Comparison of ENCODE assay signal across 7 mouse cellular contexts in the genomic region with DNA sequence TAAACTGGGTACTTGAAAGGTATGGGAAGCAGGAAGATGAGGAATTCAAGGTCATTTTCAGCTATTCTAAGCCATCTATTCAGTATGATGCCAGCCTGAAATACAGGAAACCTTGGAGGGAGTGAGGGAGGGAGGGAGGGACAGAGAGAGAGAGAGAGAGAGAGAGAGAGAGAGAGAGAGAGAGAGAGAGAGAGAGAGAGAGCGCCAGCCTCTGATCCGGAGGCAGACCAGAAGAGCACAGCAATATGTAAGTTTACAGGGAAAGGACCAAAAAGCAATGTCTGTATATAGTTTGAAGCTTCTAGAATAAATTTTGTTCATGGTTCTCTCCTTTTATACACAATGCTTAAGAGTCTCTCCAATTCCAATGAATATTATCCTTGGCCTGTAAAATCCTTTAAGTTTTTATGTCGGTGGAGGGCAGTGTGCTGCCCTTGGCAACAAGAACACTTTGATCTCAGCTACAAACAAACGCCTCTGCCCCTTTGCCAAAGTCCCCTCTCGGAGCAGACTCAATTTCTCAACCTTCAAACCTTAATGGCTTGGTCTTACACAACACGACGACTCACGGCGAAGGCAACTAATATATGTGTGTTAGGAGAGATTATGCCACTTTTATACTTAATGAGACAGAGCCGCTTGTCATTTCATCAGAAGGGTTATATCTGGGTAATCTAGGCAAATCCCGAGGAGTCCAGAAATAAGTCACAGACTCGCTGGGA. TPM values are rescaled to one million over a fixed set of nuclear protein-coding genes. Genes with fewer than 3 reads are reported as not detected.
DNase-seq lines count a peak whose midpoint lies in the region; ATAC-seq and TF ChIP-seq lines count a peak whose summit lies in the region.

No protein-coding gene starts in this region.

- ATAC-seq in embryonic facial prominence, embryonic 13.5 days (ENCODE audit: insufficient number of reproducible peaks, insufficient read depth, low FRiP score, low TSS enrichment, low read depth): no peak
- ATAC-seq in hindbrain, embryonic 16.5 days: no peak; the same call in 1 of the 2 replicates
- no peak for ATAC-seq in liver, embryonic 14.5 days (ENCODE audit: insufficient read depth)
- ATAC-seq in stomach, embryonic 14.5 days (ENCODE audit: insufficient number of reproducible peaks, insufficient read depth, low FRiP score, low read depth): no peak

- H3K9me3 ChIP-seq in embryonic facial prominence, embryonic 13.5 days: no peaks in the 10 kb centered on the region
- no peaks in the 10 kb centered on the region for H3K9me3 ChIP-seq in hindbrain, embryonic 16.5 days (ENCODE audit: control insufficient read depth, low read length)
- no peaks in the 10 kb centered on the region for H3K9me3 ChIP-seq in liver, embryonic 14.5 days (ENCODE audit: control insufficient read depth, low read length)
- no peaks in the 10 kb centered on the region for H3K9me3 ChIP-seq in stomach, embryonic 14.5 days (ENCODE audit: control insufficient read depth, low read depth, low read length)

- peak overlapping the region; percentile 50 for H3K4me3 ChIP-seq in C2C12 (ENCODE audit: insufficient read depth, poor library complexity, severe bottlenecking)
- H3K4me3 ChIP-seq in embryonic facial prominence, embryonic 13.5 days: peak overlapping the region; percentile 54
- peak overlapping the region; percentile 52 for H3K4me3 ChIP-seq in hindbrain, embryonic 16.5 days (ENCODE audit: low read length)
- peak overlapping the region; percentile 69 to 95 for H3K4me3 ChIP-seq in liver, embryonic 14.5 days (ENCODE audit: insufficient read depth in 1 of 2, low read depth in 2 of 2, low read length in 2 of 2)
- H3K4me3 ChIP-seq in stomach, embryonic 14.5 days (ENCODE audit: low read depth, low read length): peak overlapping the region; percentile 42

- H3K9ac ChIP-seq in embryonic facial prominence, embryonic 13.5 days: peak overlapping the region; percentile 71
- H3K9ac ChIP-seq in hindbrain, embryonic 16.5 days (ENCODE audit: low read depth, low read length): peak overlapping the region; percentile 65
- H3K9ac ChIP-seq in liver, embryonic 14.5 days (replicated peaks): peak overlapping the region; percentile 71
- peak overlapping the region; percentile 42 for H3K9ac ChIP-seq in stomach, embryonic 14.5 days (replicated peaks; ENCODE audit: low read depth, low read length)

- H3K79me3 ChIP-seq in C2C12 (ENCODE audit: low read depth): peaks cover 24% of the 10 kb centered on the region

- DNase-seq in 3T3-L1 (ENCODE audit: low read depth, low spot score): peak; percentile 55
- peak in 1 of 3 experiments; percentile 22 for DNase-seq in liver, embryonic 14.5 days (ENCODE audit: low read depth in 3 of 3, low spot score in 3 of 3)
- no peak for DNase-seq in spleen, adult 18-20 months

- TF ChIP-seq EP300 in liver, embryonic 14.5 days (IDR thresholded peaks at IDR 0.05; ENCODE audit: low read depth): no peak

- WGBS in embryonic facial prominence, embryonic 13.5 days: 33% methylated on average over 12 of the region's 12 CpGs
- 23% methylated on average over 12 of the region's 12 CpGs for WGBS in hindbrain, embryonic 16.5 days
- 20% methylated on average over 12 of the region's 12 CpGs for WGBS in liver, embryonic 14.5 days (ENCODE audit: insufficient replicate concordance)
- WGBS in stomach, embryonic 14.5 days: 25% methylated on average over 12 of the region's 12 CpGs

- H3ac ChIP-seq in C2C12 (ENCODE audit: control insufficient read depth, insufficient read length, low read depth): peak overlapping the region; percentile 62

- no peaks in the 10 kb centered on the region for H3K27me3 ChIP-seq in C2C12 (ENCODE audit: control insufficient read depth, insufficient read depth, insufficient read length)
- H3K27me3 ChIP-seq in embryonic facial prominence, embryonic 13.5 days: no peaks in the 10 kb centered on the region
- no peaks in the 10 kb centered on the region for H3K27me3 ChIP-seq in hindbrain, embryonic 16.5 days (replicated peaks; ENCODE audit: control insufficient read depth, insufficient read depth, low read length)
- H3K27me3 ChIP-seq in liver, embryonic 14.5 days (ENCODE audit: control insufficient read depth, insufficient read depth, low read length): no peaks in the 10 kb centered on the region
- no peaks in the 10 kb centered on the region for H3K27me3 ChIP-seq in stomach, embryonic 14.5 days (ENCODE audit: control insufficient read depth, insufficient read depth, low read length)

- no peak overlapping the region for H3K27ac ChIP-seq in embryonic facial prominence, embryonic 13.5 days
- H3K27ac ChIP-seq in hindbrain, embryonic 16.5 days (ENCODE audit: low read depth, low read length): no peak overlapping the region
- H3K27ac ChIP-seq in liver, embryonic 14.5 days: peak overlapping the region; percentile 29; the same call in 1 of the 2 replicates
- no peak overlapping the region for H3K27ac ChIP-seq in stomach, embryonic 14.5 days (ENCODE audit: low read length)

- TF ChIP-seq CTCF in C2C12 (IDR thresholded peaks at IDR 0.05; ENCODE audit: control insufficient read depth, insufficient read depth, insufficient read length): no peak
- no peak for TF ChIP-seq CTCF in liver, embryonic 14.5 days (IDR thresholded peaks at IDR 0.05; ENCODE audit: low read depth)

- H3K36me3 ChIP-seq in C2C12 (ENCODE audit: control insufficient read depth, insufficient read depth): peaks cover 17% of the 10 kb centered on the region
- no peaks in the 10 kb centered on the region for H3K36me3 ChIP-seq in embryonic facial prominence, embryonic 13.5 days
- no peaks in the 10 kb centered on the region for H3K36me3 ChIP-seq in hindbrain, embryonic 16.5 days (ENCODE audit: control insufficient read depth, insufficient read depth, low read length)
- H3K36me3 ChIP-seq in liver, embryonic 14.5 days (replicated peaks; ENCODE audit: control insufficient read depth, insufficient read depth, low read depth): no peaks in the 10 kb centered on the region
- no peaks in the 10 kb centered on the region for H3K36me3 ChIP-seq in stomach, embryonic 14.5 days (ENCODE audit: control insufficient read depth, insufficient read depth, low read length)

- no peaks in the 10 kb centered on the region for H3K4me1 ChIP-seq in embryonic facial prominence, embryonic 13.5 days
- H3K4me1 ChIP-seq in hindbrain, embryonic 16.5 days (ENCODE audit: control insufficient read depth, insufficient read depth, low read depth, low read length): no peaks in the 10 kb centered on the region
- H3K4me1 ChIP-seq in liver, embryonic 14.5 days (replicated peaks; ENCODE audit: control insufficient read depth in 2 of 2, insufficient read depth in 2 of 2, low read length in 1 of 2): peaks cover 0 to 3% of the 10 kb centered on the region in 2 experiments; a peak in 3 of 4 replicates
- H3K4me1 ChIP-seq in stomach, embryonic 14.5 days (ENCODE audit: control insufficient read depth, insufficient read depth, low read length): no peaks in the 10 kb centered on the region

- H3K79me2 ChIP-seq in C2C12 (ENCODE audit: control insufficient read depth, insufficient read depth): peaks cover 40% of the 10 kb centered on the region

- peak overlapping the region; percentile 59 for H3K4me2 ChIP-seq in embryonic facial prominence, embryonic 13.5 days
- H3K4me2 ChIP-seq in hindbrain, embryonic 16.5 days (ENCODE audit: low read length): peak overlapping the region; percentile 62
- H3K4me2 ChIP-seq in liver, embryonic 14.5 days (ENCODE audit: low read depth): peak overlapping the region; percentile 74
- H3K4me2 ChIP-seq in stomach, embryonic 14.5 days (replicated peaks; ENCODE audit: low read depth, low read length): peak overlapping the region; percentile 47

TF ChIP-seq in C2C12, 6 proteins besides CTCF, POLR2A, EP300 and RAD21:
- TF ChIP-seq CEBPB (IDR thresholded peaks at IDR 0.05; ENCODE audit: low read depth) (no peak), MYOG (IDR thresholded peaks at IDR 0.05; ENCODE audit: control insufficient read depth, extremely low read depth, insufficient read length) (no peak), FOSL1 (IDR thresholded peaks at IDR 0.05; ENCODE audit: insufficient read depth, low read length, poor library complexity, severe bottlenecking) (no peak), MYOD1 (IDR thresholded peaks at IDR 0.05; ENCODE audit: control insufficient read depth, insufficient read length, low read depth) (no peak), MAX (IDR thresholded peaks at IDR 0.05) (no peak), USF1 (IDR thresholded peaks at IDR 0.05; ENCODE audit: low read depth) (no peak)

RNA-seq across cellular contexts. Expression of a gene that starts 1.1 kb away (rescaled TPM):
- 44.6 TPM for polyA plus RNA-seq in C2C12 (2012; fragmentation: generic; extraction: Trizol)
- 66.8 and 78.8 TPM in 2 replicates for polyA plus RNA-seq in embryonic facial prominence, embryonic 13.5 days (2015; fragmentation: Nextera tagmentation; extraction: Ambion mirVana)
- 48.0 and 53.0 TPM in 2 replicates for polyA plus RNA-seq in hindbrain, embryonic 16.5 days (2015; fragmentation: Nextera tagmentation; extraction: Ambion mirVana)
- 10.1 and 18.7 TPM in 2 replicates for polyA plus RNA-seq in liver, embryonic 14.5 days (2012; rRNA removed)
- 92.5 and 92.8 TPM in 2 replicates for polyA plus RNA-seq in liver, embryonic 14.5 days (2014; fragmentation: Nextera tagmentation; extraction: Ambion mirVana)
- 71.0 and 81.2 TPM in 2 replicates for polyA plus RNA-seq in stomach, embryonic 14.5 days (2014; fragmentation: Nextera tagmentation; extraction: Ambion mirVana)

RNA-seq across cellular contexts. Expression of a gene that starts 42.8 kb away (rescaled TPM):
- not detected for polyA plus RNA-seq in C2C12 (2012; fragmentation: generic; extraction: Trizol)
- polyA plus RNA-seq in embryonic facial prominence, embryonic 13.5 days (2015; fragmentation: Nextera tagmentation; extraction: Ambion mirVana): 1.4 and 1.5 TPM in 2 replicates
- polyA plus RNA-seq in hindbrain, embryonic 16.5 days (2015; fragmentation: Nextera tagmentation; extraction: Ambion mirVana): 0.48 and 0.51 TPM in 2 replicates
- 9.1 and 16.3 TPM in 2 replicates for polyA plus RNA-seq in liver, embryonic 14.5 days (2012; rRNA removed)
- 10.9 and 13.4 TPM in 2 replicates for polyA plus RNA-seq in liver, embryonic 14.5 days (2014; fragmentation: Nextera tagmentation; extraction: Ambion mirVana)
- polyA plus RNA-seq in stomach, embryonic 14.5 days (2014; fragmentation: Nextera tagmentation; extraction: Ambion mirVana): 0.29 and 1.2 TPM in 2 replicates

RNA-seq across cellular contexts. Expression of a gene that starts 44.9 kb away (rescaled TPM):
- 1,745 TPM for polyA plus RNA-seq in C2C12 (2012; fragmentation: generic; extraction: Trizol)
- 430 and 455 TPM in 2 replicates for polyA plus RNA-seq in embryonic facial prominence, embryonic 13.5 days (2015; fragmentation: Nextera tagmentation; extraction: Ambion mirVana)
- polyA plus RNA-seq in hindbrain, embryonic 16.5 days (2015; fragmentation: Nextera tagmentation; extraction: Ambion mirVana): 142 and 149 TPM in 2 replicates
- polyA plus RNA-seq in liver, embryonic 14.5 days (2012; rRNA removed): 600 and 1,190 TPM in 2 replicates
- 428 and 436 TPM in 2 replicates for polyA plus RNA-seq in liver, embryonic 14.5 days (2014; fragmentation: Nextera tagmentation; extraction: Ambion mirVana)
- polyA plus RNA-seq in stomach, embryonic 14.5 days (2014; fragmentation: Nextera tagmentation; extraction: Ambion mirVana): 561 and 566 TPM in 2 replicates
